Mouse (Mus musculus) limb, embryonic 13.5 days (tissue): ENCODE measurements at regions not wholly inside any gene's neighbourhood (a gene's known extent, or its start where the extent isn't known, plus 50 kb on each side); places are given as distances from the start of the nearest gene placed in this dataset.

Source experiments
- ATAC-seq: fragments of 200-750 bp; cut with Nextera tagmentation; 2 replicates; pipeline ENCODE4 v1.8.0; 2017; ENCODE audit warnings: low read depth, moderate number of reproducible peaks, moderate TSS enrichment; ENCODE audit not compliant: low FRiP score
- H3K27ac ChIP-seq: fragments of 300-500 bp; sonication (generic); 2 replicates; pipeline ENCODE4 v1.5.1; 2015; ENCODE audit warnings: inconsistent platforms, mild to moderate bottlenecking, moderate library complexity
- H3K27me3 ChIP-seq: fragments of 300-500 bp; sonication (generic); 2 replicates; pipeline ENCODE4 v1.6.1; 2015; ENCODE audit warnings: mild to moderate bottlenecking, inconsistent platforms
- H3K36me3 ChIP-seq: fragments of 300-500 bp; sonication (generic); 2 replicates; pipeline ENCODE4 v1.6.1; 2015; ENCODE audit warnings: inconsistent platforms, mild to moderate bottlenecking, moderate library complexity
- H3K4me1 ChIP-seq: fragments of 300-500 bp; sonication (generic); 2 replicates; pipeline ENCODE4 v1.6.1; 2015; ENCODE audit warnings: inconsistent platforms
- H3K4me2 ChIP-seq: fragments of 300-500 bp; sonication (generic); replicated peaks from 2 replicates; pipeline ENCODE4 v1.6.1; 2015; ENCODE audit warnings: inconsistent platforms, mild to moderate bottlenecking, moderate library complexity
- H3K4me3 ChIP-seq: fragments of 300-500 bp; sonication (generic); 2 replicates; pipeline ENCODE4 v1.5.1; 2015; ENCODE audit warnings: moderate library complexity, mild to moderate bottlenecking, inconsistent platforms
- H3K9ac ChIP-seq: fragments of 300-500 bp; sonication (generic); 2 replicates; pipeline ENCODE4 v1.6.1; 2015; ENCODE audit warnings: mild to moderate bottlenecking, inconsistent platforms
- H3K9me3 ChIP-seq: fragments of 300-500 bp; sonication (generic); 2 replicates; pipeline ENCODE4 v1.6.1; 2016; ENCODE audit warnings: inconsistent platforms
- WGBS: fragments of 180-500 bp; shearing (Covaris S2); methylation state at CpG from one replicate; pipeline ENCODE4 v1.1.7; 2015; 5-methylcytosine and 5-hydroxymethylcytosine counted together

DNA sequence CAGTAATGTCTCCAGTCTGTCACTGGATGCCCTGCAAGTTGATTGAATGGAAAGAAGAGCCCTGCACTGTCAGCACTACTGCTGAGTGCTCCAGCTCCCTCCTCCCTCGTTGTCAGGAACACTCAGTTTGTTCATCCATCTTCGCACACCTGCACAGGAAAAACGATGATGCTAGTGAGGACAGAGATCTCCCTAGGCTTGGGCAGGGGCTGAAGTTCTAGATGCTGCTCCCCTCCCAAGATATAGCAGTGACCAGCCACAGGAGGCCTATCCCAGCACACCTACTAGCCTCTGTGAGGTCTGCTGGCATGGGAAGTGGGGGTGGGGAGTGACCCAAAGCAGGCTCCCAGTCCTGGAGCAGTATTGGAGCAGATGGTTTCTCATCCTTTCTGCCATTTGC, 305.8 kb downstream of the Wdr11 start:
- Histone ChIP-seq H3K4me1 (peaks cover 20% of the 10 kb centered on the region), H3K36me3 (no peaks in the 10 kb centered on the region), H3K9me3 (no peaks in the 10 kb centered on the region), H3K27ac (no peak overlapping the region), H3K4me2 (no peak overlapping the region), H3K9ac (no peak overlapping the region), H3K27me3 (no peaks in the 10 kb centered on the region), H3K4me3 (no peak overlapping the region)
- ATAC-seq, result no peak
- 80% methylated on average over 3 of the region's 3 CpGs for WGBS

DNA sequence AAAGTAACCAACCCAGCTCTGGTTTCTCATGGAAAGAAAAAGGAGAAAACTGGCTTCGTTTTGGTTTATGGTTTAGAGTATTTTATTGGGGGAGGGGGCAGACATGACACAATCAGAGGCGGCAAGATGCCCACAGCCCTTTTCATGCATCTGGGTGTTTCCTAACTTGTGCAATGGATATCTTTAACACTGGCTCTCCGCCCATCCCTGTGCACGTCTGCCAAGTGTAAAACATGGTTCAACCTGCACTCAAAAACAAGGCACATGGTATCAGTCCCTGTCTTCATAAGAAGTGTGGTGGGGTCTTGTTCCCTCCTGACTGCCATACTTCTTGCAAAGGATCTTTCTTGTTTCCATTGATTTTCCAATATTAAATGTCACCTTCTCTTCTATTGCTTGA, 310.6 kb downstream of the Wdr11 start:
- Histone ChIP-seq H3K27me3 (no peaks in the 10 kb centered on the region), H3K27ac (no peak overlapping the region), H3K36me3 (no peaks in the 10 kb centered on the region), H3K4me1 (no peaks in the 10 kb centered on the region), H3K4me2 (no peak overlapping the region), H3K4me3 (no peak overlapping the region), H3K9me3 (no peaks in the 10 kb centered on the region), H3K9ac (no peak overlapping the region)
- WGBS, result 82% methylated on average over 4 of the region's 4 CpGs
- ATAC-seq, result no peak

DNA sequence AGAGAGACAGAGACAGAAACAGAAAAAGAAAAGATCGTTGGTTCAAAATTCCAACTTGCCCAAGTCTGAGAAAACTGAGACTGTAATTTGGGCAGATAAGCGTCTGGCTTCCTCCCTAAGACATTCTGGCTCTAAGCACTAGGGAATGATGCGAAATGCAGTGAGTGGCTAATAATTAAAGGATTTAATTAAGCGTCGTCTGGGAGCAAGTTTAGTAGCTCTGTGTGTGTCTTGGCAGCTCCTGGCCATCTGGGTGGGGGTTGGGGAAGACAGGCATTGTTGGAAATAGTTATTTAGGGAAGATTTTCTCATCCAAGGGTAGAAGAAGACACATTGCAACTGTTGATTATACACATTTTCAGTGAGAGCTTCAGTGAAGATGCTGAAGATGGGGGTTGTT, 311.5 kb downstream of the Wdr11 start:
- 47% methylated on average over 5 of the region's 5 CpGs for WGBS

DNA sequence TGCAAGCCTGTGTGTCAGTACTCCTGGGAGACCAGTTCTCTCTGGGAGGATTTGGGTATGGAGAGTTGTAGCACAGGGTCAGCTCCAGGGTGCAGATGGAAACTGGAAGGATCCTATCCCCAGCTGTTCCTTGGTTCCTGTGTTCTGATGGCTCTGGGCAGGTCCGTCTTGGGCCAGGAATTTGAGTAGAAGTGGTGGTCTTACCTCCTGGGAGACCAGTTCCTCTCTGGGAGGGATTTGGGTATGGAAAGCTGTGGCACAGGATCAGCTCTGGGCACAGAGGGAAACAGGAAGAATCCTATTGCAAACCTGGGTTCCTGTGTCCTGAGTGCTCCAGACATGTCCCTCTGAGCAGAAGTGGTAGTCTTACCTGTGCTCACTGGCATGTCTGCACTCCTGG, 314.5 kb downstream of the Wdr11 start:
- Histone ChIP-seq H3K4me1 (no peaks in the 10 kb centered on the region), H3K4me2 (no peak overlapping the region), H3K36me3 (no peaks in the 10 kb centered on the region), H3K9me3 (no peaks in the 10 kb centered on the region), H3K27ac (no peak overlapping the region), H3K27me3 (no peaks in the 10 kb centered on the region), H3K4me3 (no peak overlapping the region), H3K9ac (no peak overlapping the region)
- ATAC-seq, result no peak
- 91% methylated on average over 1 of the region's 1 CpGs for WGBS

More for the DNA sequence above, 311.5 kb downstream of the Wdr11 start:
- Histone ChIP-seq H3K9me3 (no peaks in the 10 kb centered on the region), H3K4me1 (no peaks in the 10 kb centered on the region), H3K9ac (no peak overlapping the region), H3K4me2 (no peak overlapping the region), H3K4me3 (no peak overlapping the region), H3K27ac (no peak overlapping the region), H3K36me3 (no peaks in the 10 kb centered on the region), H3K27me3 (no peaks in the 10 kb centered on the region)
- ATAC-seq, result no peak

DNA sequence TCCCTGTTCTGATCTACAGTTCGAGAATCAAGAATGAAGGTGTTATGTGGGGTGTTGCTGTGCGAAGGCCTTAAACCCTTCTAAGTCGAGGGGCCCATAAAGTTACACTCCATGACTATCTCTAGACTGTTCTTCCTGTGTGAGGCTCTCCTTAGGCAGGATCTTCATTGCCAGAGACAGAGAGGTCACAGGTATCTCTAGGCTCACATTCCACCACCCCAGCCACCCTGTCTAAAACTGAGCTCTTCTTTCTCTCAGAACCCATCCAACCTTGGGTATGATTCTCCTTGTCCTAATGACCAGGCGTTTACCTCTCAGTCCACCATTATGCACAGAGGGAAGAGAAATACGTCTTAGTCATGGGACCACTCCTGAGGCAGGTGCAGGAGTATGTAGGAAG, 317.2 kb downstream of the Wdr11 start:
- WGBS, result 90% methylated on average over 5 of the region's 5 CpGs
- Histone ChIP-seq H3K4me2 (no peak overlapping the region), H3K4me3 (no peak overlapping the region), H3K27ac (no peak overlapping the region), H3K27me3 (no peaks in the 10 kb centered on the region), H3K36me3 (no peaks in the 10 kb centered on the region), H3K9me3 (no peaks in the 10 kb centered on the region), H3K9ac (no peak overlapping the region), H3K4me1 (no peaks in the 10 kb centered on the region)
- no peak for ATAC-seq

DNA sequence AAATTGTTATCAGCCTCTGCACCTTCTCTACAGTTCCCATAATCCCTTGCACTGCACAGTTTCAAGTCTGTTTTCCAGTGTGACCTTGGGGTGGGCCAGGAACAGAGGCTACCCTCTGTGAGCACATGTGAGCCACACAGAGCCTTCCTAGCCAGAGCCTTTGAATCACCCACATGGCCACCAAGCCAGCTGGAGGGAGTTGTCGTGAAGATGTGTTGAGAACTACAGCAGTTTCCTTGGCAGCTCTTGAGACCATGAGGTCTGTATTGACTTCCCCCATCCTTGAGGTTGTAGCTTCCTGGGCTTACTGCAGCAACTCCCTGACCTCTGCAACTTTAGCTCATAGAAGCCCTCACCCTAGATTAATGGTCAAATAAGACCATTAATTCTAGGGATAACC, 318.1 kb downstream of the Wdr11 start:
- no peaks in the 10 kb centered on the region for H3K4me1 ChIP-seq
- no peak overlapping the region for H3K4me2 ChIP-seq
- H3K9ac ChIP-seq, result no peak overlapping the region
- ATAC-seq, result no peak
- no peaks in the 10 kb centered on the region for H3K9me3 ChIP-seq
- no peak overlapping the region for H3K4me3 ChIP-seq
- 81% methylated on average over 1 of the region's 1 CpGs for WGBS
- no peaks in the 10 kb centered on the region for H3K36me3 ChIP-seq
- no peak overlapping the region for H3K27ac ChIP-seq
- no peaks in the 10 kb centered on the region for H3K27me3 ChIP-seq

DNA sequence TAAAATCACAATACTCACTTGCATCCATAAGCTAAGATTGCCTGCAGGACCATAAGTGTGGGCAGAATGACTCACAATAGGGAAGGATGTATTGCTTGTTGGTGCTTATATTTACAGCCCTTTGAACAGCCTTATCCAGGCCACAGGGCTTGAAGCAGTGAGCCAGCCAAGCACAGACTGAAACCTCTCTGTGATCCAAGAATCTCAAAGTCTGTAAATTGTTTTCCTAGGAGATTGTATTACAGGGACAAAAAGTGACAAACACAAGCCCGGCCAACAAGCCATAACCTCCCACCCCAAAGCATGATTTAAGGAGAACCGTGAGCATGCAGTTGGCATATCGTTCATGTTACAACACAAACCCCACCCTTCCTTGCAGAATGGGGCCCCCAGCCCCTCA, 319.2 kb downstream of the Wdr11 start:
- H3K27me3 ChIP-seq, result no peaks in the 10 kb centered on the region
- H3K36me3 ChIP-seq, result no peaks in the 10 kb centered on the region
- no peak overlapping the region for H3K4me2 ChIP-seq
- peaks cover 6% of the 10 kb centered on the region for H3K4me1 ChIP-seq
- H3K9ac ChIP-seq, result no peak overlapping the region
- 74% methylated on average over 3 of the region's 3 CpGs for WGBS
- no peak overlapping the region for H3K4me3 ChIP-seq
- no peak overlapping the region for H3K27ac ChIP-seq
- no peaks in the 10 kb centered on the region for H3K9me3 ChIP-seq
- ATAC-seq, result no peak

DNA sequence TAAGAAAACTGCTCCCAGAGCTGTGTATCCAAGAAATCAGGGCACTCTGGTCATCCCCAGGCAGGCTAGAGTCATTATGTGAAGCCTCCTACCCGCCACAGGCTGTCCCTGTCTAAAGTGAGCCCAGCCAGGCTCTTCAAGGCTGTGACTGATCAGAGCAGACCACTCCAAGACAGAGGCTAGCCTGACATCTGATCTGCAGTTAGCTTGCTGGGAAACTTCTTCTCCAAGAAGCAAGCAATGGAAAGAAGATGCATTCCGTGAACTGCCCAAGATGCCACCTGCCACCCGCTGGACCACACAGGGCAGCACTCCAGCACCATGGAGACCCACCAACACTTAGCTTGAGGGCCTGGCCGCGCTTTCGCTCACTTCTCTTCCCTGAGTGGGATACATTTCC, 323.2 kb downstream of the Wdr11 start:
- Histone ChIP-seq H3K4me2 (no peak overlapping the region), H3K36me3 (no peaks in the 10 kb centered on the region), H3K27ac (no peak overlapping the region), H3K4me3 (no peak overlapping the region), H3K9me3 (no peaks in the 10 kb centered on the region), H3K27me3 (no peaks in the 10 kb centered on the region), H3K9ac (no peak overlapping the region), H3K4me1 (peaks cover 28% of the 10 kb centered on the region)
- ATAC-seq, result no peak
- WGBS, result 90% methylated on average over 6 of the region's 6 CpGs

DNA sequence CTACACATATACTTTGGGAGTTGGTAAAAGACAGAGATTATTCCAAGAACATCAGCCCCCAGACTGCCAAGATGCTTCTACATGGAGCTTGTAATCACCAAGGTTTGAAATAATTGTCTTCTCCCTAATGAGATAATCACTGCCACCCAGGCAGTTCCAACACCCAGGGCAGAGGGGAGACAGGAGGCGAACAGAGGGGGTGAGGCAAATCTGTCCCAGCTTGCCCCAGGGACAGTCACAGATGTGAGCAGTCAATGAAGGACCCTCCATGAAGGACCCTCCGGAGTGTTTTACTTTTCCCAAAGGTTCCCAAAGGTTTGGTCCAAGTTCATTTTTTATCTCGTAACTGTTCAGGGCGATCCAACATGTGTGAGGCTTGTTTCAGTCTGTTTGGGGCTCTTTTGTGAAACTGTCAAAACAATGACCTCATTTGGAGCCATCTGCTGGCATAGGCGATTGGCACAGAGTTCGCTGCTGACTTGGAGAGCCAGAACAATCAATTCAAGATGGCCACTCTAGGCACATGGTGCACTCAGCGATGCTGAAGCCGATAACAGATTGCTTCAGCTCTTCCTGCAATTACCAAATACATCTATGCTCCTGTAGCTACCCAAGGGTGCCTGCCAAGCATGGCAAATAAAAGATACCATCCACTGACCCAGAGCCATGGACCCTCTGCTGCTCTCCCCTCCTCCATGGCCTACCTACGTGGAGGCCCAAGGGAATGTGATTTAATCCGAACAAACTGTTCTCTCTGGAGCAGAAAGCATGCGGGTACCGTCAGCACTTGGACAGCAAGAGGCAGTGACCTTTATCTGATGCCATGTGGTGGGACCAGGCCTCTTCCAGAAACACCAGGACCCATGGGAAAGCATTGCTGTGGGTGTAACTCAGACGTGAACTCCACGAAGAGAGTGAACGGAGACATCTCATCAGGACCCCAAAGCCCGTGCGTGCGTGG, 326.9 kb downstream of the Wdr11 start:
- no peaks in the 10 kb centered on the region for H3K9me3 ChIP-seq
- no peak overlapping the region for H3K4me3 ChIP-seq
- no peaks in the 10 kb centered on the region for H3K27me3 ChIP-seq
- peaks cover 28% of the 10 kb centered on the region for H3K4me1 ChIP-seq
- 74% methylated on average over 18 of the region's 18 CpGs for WGBS
- H3K9ac ChIP-seq, result no peak overlapping the region
- H3K27ac ChIP-seq, result no peak overlapping the region
- H3K36me3 ChIP-seq, result no peaks in the 10 kb centered on the region
- H3K4me2 ChIP-seq, result no peak overlapping the region
- ATAC-seq, result no peak

DNA sequence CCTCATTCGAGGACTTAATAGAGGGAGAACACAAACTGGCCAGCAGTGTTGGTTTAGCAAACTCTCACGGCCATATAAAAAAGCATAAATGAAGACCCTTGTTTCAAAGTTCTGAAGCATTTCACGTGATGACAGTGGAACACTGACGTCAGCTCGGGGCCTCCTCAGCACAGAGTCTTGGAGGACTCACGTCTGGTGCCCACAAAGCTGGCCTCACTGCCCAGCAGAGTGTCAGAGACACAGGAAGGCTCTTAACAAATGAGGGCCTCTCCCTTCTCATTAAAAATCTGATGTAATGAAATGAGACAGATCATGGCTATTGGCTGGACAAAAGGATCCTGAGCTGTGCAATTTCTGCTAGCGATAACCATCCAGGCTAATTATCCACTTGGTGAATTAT, 330.6 kb downstream of the Wdr11 start:
- H3K4me1 ChIP-seq, result peaks cover 12% of the 10 kb centered on the region
- ATAC-seq, result no peak

DNA sequence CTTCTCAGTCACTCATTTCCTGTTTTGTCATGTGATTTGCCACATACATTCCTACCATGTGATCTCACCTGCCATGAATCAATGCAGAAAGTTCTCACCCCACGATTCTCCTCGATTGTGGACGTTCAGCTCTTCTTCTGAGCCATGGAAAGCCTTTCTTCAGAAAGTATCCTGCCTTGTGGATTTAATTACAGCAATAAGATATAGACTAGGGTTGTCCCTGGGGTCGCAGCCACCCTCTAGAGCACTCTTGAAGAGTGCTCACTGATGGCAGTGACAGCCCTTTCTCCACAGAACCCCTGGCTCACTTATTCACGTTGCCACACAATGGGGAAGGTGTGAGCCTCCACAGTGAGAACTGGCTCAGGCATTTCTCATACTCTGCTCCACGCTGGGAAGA, 345.1 kb downstream of the Wdr11 start:
- WGBS, result 74% methylated on average over 6 of the region's 6 CpGs
- Histone ChIP-seq H3K36me3 (no peaks in the 10 kb centered on the region), H3K9ac (no peak overlapping the region), H3K4me2 (no peak overlapping the region), H3K9me3 (no peaks in the 10 kb centered on the region), H3K27me3 (no peaks in the 10 kb centered on the region), H3K27ac (no peak overlapping the region), H3K4me3 (no peak overlapping the region), H3K4me1 (peaks cover 6% of the 10 kb centered on the region; the same call in 1 of the 2 replicates)
- ATAC-seq, result no peak

More for the DNA sequence above, 330.6 kb downstream of the Wdr11 start:
- Histone ChIP-seq H3K27ac (no peak overlapping the region), H3K9ac (no peak overlapping the region), H3K9me3 (0 out of 2 replicates have a peak, but pooled peaks cover 3% of the 10 kb centered on the region), H3K4me3 (no peak overlapping the region), H3K27me3 (no peaks in the 10 kb centered on the region), H3K4me2 (no peak overlapping the region), H3K36me3 (no peaks in the 10 kb centered on the region)
- WGBS, result 79% methylated on average over 7 of the region's 7 CpGs

DNA sequence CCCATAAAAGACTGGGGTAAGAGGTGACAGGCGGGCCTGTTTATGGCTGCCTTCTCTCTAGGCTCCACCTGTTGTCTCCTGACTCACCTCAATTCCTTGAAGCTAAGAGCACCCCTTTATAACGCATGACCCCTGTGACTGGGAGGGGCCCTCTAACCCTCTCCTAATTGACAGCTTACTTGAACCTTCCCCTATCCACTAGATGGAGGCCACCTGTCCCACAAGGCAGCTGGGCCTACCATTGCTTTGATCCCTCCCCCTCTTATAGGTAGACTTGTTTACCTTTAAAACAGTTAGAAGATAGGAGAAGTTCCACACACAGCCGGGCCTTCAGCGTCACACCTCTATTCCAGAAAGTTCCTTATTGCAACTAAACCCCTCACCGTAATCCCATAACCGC, 346.1 kb downstream of the Wdr11 start:
- no peak for ATAC-seq
- Histone ChIP-seq H3K4me3 (no peak overlapping the region), H3K27ac (no peak overlapping the region), H3K9me3 (no peaks in the 10 kb centered on the region), H3K4me1 (peaks cover 10% of the 10 kb centered on the region; the same call in 1 of the 2 replicates), H3K9ac (no peak overlapping the region), H3K27me3 (no peaks in the 10 kb centered on the region), H3K4me2 (no peak overlapping the region), H3K36me3 (no peaks in the 10 kb centered on the region)
- 84% methylated on average over 6 of the region's 6 CpGs for WGBS

DNA sequence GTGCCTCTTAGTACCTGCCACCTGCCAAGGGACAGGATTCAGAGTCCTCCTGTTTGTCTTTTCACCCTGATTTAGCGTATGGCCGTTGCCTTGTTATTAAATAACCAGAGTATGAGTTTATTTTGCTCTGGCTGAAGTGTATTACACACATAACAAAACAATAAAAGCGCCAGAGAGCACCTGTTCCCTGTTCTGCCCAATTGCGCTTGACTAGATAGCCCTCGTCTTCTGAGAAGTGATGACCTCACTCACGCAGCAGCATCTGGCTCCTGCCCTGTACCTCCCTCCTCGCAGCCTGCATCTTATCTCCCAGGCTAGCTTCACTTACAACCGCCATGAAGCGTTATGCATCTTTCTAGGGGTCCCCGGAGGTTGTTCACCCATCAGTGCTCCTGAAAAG, 346.5 kb downstream of the Wdr11 start:
- no peaks in the 10 kb centered on the region for H3K36me3 ChIP-seq
- H3K27ac ChIP-seq, result no peak overlapping the region
- WGBS, result 83% methylated on average over 10 of the region's 10 CpGs
- ATAC-seq, result no peak
- no peaks in the 10 kb centered on the region for H3K27me3 ChIP-seq
- H3K9me3 ChIP-seq, result no peaks in the 10 kb centered on the region
- no peak overlapping the region for H3K4me2 ChIP-seq
- no peak overlapping the region for H3K4me3 ChIP-seq
- H3K9ac ChIP-seq, result no peak overlapping the region
- peaks cover 10% of the 10 kb centered on the region; the same call in 1 of the 2 replicates for H3K4me1 ChIP-seq
